Mouse (Mus musculus) urinary bladder, postnatal 4 days (tissue): ENCODE data around the gene Dpm3.

Experiments
- DNase-seq, 2 experiments: peaks; one replicate each; pipeline ENCODE4 v3.0.0; 2021 to 2022; ENCODE audit warnings: low spot score in 2 of 2

The Dpm3 gene

DNA sequence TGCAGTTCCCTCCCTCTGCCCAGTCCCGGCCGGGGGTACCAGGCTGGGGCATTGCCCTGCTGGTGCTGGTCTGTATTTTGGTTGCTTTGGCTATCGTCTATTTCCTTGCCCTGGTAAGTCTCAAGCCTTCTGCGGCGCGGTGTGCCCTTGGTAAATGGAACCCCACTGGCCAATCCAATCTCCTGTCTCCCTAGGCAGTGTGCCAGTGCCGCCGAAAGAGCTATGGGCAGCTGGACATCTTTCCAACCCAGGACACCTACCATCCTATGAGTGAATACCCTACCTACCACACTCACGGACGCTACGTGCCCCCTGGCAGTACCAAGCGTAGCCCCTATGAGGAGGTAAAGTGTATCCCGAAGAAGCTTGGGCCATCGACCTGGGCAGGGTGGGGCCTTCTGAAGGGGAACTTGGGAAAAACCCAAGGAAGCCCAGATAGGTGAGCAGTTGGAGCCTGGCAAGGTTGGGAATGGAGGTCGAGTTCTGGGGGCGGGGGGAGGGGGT, 27.3 kb upstream of the Dpm3 start:
- no peak for DNase-seq

DNA sequence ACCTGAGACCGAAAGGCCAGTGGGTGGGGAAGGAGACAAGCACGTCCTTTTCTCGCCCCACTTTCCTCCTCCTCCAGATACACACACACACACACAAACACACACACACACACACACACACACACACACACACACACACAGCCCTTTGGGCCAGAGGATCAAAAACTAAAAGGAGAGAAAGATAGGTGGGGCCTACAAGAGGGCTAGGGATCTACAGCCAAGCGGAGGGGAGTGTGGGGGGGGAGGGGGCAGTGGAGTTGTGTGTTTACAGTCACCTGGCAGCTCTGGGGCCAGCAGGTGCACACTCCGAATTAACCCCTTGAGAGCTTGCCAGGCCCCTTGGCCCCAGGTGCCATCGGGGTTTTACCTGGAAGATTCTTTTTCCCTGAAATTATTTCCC, 26.5 kb upstream of the Dpm3 start:
- no peak for DNase-seq

DNA sequence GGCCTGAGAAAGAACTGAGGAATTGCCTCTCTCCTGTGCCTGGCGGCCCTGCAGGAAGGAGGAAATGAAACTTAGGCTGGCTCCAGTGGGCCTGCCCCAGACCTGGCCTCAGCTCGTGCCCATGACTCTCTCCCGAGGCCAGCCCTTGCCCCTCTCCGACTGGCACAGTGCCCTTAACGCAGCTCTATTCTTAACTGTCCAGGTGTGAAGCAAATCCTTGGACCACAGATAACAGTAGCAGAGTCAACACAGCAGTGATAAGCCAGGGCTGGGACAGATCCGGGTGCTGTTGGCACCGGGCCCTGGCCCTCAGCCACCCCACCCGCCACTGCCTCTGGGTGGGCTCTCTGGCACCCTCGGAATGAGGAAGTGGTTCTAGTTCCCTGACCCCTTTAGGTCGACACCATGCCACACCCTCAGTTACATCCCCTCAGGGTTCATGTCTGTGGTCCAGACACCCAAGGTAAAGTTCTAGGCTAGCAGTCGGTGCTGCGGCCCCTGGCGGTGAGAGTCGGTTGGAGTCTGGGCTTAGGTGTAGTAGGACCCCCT, 25.5 kb upstream of the Dpm3 start:
- DNase-seq = no peak

DNA sequence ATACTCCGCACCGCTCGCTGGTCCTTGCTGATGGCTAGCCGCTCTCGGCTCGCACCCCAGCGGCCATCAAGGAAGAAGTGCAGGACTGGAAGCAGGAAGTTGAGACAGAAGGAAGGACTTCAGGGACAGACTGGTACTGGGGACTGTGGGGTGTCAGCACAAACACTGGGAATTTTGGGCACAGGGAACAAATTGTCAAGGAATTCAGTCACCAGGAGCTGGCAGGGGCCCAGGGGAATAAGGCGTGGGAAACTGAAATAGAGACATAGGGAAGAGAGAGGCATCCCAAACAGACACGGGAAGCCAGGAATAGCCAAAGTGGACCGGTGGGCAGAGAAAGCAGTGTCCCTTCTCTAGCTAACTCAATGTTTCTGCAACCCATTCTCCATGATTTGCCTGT, 22.6 kb upstream of the Dpm3 start:
- DNase-seq = no peak

DNA sequence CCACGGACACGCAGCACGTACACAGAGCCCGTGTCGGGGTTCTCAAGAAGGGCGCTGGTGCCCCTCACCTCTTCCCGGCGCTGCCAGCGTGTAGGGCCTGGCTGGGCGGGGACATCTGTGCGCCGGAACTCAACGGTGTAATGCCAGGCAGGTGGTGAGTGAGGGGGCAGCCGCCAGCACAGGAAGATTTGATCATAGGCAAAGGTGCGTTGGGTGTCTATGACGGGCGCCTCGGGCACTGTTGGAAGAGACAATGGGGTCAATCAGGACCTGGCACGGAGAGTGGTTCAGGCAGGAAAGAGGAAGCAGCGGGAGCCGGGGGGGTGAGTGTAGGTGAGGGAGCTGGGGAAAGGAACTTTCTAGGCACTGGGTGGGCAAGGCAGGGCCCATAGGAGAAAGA, 21.5 kb upstream of the Dpm3 start:
- DNase-seq = no peak

DNA sequence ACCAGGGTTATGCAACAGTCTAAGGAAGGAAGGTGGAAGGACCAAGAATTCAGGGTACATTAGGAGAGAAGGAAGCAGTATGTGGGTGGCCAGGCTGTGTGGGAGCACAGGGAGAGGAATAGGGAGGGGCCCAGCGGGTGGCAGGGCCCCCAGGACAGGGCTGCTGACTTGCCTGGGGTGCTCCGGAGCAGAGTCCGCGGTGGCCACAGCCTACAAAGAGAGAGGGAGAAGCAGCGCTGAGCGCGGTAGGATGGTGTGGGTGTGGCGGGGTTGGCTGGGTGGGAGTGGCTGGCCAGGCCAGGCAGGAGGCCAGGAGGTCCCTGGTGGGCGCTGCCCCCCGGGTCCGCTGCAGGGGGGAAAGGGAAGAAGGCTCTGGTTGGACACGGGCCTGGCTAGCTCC, 20.7 kb upstream of the Dpm3 start:
- DNase-seq = no peak

DNA sequence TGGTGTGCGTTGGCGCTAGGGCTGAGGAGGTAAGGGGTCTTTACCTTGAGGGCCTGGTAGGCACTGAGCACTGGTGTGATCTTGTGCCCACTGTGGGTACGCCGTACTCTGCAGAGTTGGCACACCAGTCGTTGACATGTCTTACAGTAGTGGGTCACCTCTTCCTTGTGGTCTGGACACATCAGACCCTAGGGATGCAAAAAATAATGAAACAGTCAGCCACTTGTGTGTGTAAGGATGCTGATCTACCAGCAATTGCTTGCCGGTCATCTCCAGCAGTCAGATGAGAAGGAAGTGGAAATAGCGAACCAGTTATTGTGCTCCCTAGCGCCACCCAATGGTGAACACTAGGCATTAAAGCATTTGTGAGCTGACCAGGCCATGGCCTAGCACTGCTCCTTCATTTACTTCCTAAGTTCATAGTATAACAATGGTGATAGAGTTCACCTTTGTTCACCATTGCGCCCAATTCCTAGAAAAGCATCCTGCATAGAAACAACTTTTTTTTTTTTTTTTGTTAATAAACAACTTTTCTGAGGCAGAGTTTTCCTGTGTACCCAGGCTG, 16.7 kb upstream of the Dpm3 start:
- DNase-seq = no peak

DNA sequence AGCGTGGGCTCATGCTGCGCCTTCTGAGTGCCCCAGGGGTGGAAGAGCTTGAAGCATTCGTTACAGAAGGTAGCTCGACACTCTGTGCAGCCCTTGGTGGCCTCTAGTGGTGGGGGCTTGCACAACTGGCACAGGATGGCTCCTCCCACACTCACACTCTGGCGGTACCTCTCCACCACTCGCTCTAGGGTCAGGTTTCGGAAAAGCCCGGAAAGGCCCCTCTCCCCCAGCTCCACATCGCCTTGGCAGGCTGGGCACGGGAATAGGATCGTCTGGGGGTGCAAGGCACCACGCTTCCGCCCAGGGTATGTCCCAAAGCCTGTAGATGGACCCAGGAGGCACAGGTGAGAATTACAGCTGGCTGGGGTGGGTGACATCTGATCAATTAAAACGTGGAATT, 15.5 kb upstream of the Dpm3 start:
- DNase-seq = no peak

DNA sequence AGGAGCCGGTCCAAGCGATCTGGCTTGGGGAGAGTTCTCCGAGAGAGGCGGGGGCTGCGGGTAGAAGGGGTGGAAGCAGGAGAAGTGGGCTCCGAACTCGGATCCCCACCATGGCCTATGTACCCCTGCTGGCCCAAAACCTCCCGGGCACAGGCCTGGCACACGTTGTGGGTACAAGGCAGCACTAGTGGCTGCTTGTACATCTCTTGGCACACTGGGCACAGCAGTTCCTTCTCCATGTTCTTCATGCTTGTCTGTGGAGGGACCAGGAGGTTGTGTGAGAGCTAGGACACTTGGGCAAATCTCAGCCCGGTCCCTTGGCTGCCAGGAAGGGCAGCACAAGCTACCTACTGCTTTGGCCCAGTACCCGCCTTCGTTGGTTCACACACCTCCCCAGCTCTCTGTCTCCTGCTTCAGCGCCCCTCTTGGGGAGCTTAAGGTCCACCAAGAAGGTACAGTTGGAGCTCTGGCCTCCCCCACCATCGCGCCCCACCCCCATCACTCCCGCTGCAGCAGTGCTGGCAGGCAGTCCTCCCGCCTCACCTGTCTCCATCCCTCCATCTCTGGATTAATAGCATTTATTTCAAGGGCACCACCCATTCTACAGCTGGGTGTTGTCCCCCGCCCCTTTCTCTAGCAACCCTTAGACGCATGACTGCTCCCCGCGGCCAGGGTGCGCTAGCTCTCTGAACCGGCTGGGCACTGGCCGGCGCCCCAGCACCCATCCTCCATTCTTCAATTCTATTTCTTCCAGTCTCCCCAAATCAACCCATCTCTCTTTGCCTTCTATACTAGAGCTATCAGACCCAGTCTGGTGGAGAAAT, 14.8 kb upstream of the Dpm3 start:
- DNase-seq = no peak

DNA sequence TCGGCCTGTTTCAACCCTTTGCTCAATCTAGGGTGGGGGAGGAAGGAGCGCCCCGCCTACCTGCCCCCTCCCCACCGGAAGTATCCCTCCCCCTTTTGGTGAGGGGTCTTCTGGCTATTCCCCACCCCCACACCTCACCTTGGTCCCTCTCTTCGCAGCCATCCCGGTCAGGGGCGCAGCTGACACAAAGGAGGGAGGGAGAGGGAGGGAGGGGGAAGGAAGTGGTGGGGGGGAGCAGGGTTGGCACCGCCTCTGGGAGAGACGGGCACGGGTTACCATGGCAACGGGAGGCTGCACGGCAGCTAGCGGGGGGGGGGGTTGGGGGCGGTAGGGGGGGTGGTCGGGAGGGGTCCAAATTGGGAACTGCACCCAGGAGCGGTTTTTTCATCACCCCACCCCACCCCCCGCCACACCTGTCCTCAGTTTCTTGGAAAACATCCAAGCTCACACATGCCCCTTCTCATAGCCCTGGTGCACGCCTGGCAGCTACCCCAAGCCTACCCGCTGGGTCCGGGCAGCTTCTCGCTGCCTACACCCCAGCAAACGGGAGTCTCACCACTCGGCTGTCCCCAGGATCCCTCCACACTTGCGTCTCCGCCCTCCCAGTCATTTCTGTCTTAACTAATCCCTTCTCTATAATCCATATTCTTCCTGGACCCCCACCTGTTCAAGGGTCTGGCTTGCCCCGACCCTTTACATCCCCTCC, 14.0 kb upstream of the Dpm3 start:
- DNase-seq = no peak

DNA sequence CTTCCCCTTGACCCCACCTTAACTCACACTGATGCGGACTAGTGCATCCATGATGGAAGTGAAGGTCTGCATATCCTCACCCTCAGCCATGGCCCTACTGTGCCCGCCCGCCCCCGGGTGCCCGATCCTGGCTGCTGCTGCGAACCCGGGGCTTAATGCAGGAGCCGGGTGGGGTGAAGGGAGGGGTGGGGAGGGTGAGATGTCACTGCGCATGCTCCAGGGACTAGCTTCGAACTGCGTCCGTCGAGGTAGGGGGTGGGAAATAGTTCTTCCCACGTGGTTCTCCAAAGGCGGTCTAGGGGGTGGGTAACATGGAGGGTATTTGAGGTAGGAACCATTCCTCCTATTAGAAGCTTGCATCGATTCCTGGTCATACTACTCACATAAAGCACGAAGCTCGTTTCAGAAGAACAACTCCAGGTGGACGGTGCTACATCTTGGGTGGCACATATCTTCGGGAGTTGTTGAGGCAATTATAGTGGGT, 13.4 kb upstream of the Dpm3 start, which contains the start of gene Krtcap2:
TSS of gene Krtcap2 (plus strand) at position 279 of the 484 bp plus-strand sequence.
- no peak for DNase-seq

DNA sequence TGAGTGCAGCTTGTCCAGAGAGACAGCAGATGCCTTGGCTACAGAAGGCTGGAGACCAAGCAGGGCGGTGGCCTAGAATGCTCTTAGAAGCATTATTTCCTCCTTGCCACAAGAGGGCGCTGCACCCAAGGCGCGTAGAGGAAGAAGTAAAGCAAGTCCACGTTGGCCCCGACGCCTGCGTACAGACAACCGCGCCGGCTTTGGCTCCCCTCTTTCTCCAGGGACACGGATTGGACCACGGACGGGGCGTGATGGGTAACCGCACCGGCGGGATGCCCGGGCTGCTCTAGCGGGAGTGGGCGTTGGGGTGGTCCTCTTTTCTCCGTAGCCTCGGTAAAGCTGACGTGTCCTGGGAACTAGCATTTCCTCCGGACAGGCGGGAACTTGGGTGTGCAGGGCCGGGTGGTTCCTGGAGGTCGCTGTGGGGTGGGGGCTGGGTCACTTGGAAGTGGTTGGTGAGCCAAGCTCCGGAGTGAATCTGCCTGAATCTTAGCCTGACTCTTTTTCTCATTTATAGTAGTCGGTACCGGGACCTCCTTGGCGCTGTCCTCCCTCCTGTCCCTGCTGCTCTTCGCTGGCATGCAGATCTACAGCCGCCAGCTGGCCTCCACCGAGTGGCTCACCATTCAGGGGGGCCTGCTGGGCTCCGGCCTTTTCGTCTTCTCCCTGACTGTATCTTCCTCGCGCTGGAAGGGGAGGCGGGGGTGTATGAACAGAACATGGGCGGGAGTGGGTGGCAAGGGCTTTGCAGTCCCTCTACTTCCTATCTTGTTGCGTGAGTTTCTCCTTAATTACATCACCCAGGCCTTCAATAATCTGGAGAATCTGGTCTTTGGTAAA, 12.7 kb upstream of the Dpm3 start, which contains the start of gene Trim46:
TSS of gene Trim46 (minus strand) at position 49 of the 840 bp plus-strand sequence.
- DNase-seq = peak; percentile 84 to 88

DNA sequence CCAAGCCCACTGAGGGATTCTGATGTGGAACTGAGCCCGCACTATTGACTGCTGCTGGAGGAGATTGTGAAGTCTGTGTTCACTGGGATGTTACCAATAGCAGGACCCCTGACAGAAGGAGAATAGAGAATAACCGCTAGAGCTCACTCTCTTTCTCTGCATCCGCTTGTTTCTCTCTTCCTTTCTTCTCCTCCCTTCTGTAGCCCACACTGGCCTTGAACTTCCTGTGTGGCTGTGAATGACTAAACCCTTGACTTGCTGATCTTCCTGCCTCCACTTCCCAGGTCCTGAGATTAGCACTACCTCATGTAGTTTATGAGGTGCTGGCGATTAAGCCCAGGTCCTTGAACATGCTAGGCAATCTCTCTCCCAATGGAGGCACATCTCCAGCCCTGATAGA, 11.7 kb upstream of the Dpm3 start:
- no peak for DNase-seq

DNA sequence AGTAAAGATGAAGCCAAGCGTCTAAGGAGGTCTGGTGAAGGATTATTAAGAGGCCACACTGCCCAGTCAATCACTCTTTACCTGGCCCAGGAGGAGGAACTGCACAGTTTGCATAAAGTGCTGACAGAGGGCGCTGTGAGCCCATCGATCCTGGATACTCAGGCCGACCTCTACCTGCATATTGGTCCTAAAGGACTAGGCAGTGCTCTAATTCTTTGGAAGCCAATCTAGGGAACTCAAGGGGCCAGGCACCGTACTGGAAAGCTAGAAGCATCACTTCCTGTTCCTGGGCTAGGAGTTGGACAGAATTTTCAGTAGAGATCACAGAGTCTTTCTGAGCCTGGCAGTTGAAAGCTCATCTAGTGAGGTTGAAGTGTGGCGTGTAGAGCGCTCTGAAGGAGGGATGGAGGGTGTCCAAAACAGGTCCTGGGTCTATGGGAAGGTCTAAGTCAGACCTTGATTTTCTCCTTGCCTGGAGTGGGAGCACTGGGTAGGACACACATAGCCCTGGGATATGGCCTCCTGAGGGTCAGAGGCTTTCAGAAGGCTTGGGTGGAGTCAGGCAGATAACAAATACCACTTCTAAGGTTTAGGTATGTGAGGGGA, 8.6 kb upstream of the Dpm3 start:
- DNase-seq = no peak

DNA sequence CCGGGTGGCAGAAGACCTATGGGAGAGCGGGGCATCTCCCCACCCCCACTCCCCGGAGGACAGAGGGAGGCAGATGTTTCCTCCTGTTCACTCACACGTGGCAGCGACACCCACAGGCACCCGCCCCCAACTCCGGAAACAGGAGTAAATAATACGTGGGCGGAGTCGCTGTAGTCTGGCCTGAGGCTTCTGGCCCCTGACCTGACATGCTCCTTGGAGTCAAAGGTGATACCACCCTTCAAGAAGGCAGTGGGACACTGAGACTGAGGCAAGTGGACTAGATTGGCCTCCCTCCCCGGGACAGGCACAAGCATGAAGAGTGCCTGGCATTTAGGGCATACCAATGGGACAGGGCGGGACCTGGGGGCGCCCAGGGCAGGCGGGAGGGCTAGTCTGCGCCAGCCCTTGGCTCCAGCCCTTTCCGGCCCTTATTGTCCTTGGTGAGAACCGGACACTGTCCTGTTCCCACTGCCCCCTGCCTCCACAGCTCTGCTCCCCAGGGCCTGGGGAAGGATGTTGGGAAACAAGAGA, 7.7 kb upstream of the Dpm3 start:
- DNase-seq = no peak

DNA sequence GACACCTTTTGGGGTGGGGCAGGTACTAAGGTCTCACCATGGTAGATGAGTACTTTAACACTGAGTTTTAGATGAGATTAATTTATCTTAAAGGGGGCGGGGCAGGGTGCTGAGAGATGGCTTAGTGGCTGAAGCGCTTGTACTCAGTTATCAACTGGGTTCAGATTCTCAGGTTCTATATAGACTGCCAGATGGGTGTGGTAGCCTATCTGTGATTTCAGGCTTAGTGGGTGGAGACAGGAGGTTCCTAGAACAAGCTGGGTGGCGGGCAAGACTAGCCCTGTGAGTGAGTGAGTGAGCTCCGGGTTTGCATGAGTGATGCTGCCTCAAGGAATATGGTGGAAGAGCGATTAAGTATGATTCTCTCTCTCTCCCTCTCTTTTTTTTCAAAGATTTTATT, 4.2 kb upstream of the Dpm3 start:
- DNase-seq = no peak

DNA sequence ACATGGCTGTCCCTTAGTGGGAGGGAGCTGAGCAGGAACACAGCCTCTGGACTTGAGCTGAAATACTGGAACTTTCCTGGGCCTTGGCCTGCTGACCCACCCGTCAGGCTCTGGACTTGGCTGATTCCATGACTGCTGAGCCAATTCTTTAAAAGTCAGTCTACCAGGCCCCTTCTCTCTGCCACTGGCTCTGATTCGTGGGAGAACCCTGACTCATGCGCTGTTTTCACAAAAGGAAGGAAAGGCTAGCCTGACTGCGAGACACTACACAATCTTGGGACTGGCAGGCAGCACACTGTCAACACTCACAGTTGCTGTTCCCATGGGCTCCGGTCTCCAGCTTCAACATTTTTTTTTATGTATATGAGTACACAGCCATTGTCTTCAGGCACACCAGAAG, 3.0 kb upstream of the Dpm3 start:
- DNase-seq = no peak

DNA sequence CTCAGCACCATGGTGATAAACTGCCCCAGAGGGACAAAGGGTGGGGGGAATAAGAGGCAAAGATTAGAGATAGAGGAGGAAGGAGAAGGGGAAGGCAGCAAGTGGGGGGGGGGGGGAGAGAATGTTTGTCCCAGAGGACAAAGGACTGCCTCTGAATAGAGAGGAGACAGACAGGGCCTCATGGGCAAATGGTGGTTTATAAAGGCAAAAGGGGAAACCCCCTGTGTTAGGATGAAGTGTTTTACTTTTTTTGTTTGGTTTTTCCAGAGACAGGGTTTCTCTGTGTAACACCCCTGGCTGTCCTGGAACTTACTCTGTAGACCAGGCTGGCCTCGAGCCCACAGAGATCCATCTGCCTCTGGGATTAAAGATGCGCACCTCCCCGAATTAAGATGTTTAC, 1.1 kb downstream of the Dpm3 start:
- no peak for DNase-seq

DNA sequence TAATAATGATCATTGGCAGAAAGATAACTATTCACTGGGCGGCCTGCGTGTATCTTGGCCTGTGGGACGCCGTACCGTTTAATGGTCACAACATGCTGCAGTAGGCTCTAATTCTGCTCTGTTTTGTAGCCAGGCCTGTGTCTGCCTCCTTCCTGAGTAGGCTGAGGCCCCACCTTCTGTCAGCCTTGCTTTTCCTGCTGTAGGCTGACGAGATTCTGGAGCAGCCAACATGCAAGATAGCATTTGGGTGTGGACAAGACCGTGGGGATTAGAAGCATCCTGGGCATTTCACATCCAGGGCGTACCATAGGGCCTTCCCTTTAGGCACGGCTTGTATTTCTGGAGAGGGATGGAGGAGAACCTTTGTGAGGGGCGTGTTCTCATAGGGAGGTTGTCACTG, 3.3 kb downstream of the Dpm3 start:
- no peak for DNase-seq

DNA sequence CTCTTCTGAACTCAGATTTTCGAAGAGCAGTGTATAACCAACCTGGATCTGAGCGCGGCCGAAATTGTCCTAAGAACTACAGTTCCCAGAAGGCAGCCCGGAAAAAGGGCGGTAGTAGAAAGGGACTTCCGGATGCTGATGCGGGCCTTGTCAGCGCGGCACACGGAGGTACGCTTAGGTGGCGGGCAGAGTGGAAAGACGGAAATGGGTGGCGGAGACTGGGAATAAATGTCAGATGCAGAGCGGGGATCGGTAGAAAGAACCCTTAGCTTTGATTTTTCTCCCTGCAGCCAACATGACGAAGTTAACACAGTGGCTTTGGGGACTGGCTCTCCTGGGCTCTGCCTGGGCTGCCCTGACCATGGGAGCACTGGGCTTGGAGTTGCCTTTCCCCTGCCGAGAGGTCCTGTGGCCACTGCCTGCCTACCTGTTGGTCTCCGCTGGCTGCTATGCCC, 7.3 kb downstream of the Dpm3 start:
- DNase-seq = peak in 1 of 2 experiments; percentile 75

DNA sequence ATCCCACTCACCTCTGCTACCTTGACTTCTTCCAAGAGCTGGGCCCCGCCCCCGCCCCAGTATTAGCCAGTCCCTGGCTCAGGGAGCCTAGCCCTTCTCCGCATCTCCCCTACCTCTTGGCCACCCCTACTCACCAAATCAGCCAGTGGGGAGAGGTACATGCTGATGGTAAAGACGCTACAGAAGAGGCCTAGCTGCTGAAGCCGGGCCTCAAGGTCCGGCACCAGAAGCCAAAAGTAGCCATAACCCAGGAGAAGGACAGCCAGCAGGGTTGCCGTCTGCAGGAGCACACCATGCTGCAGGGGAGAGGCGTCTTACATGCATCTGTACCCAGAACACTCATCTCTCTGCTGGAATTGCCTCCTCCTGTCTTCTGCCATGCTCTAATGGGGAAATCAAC, 9.8 kb downstream of the Dpm3 start:
- no peak for DNase-seq
